Mouse (Mus musculus) cortical plate, adult 2 months (tissue): ENCODE data around the gene Slc22a20.

Source experiments
- CTCF ChIP-seq: fragments of 200-500 bp; IDR thresholded peaks from 2 replicates; pipeline ENCODE4 v1.5.1; 2011; ENCODE audit warnings: mild to moderate bottlenecking, control low read depth, low read length; ENCODE audit not compliant: insufficient read depth; ENCODE audit errors: extremely low read depth
- POLR2A ChIP-seq: fragments of 200-500 bp; IDR thresholded peaks from 2 replicates; pipeline ENCODE4 v1.6.1; 2011; ENCODE audit warnings: mild to moderate bottlenecking, low read length, control low read depth; ENCODE audit not compliant: insufficient read depth; ENCODE audit errors: extremely low read depth

GRCm38 (mm10) chr19:5945027-5945426, 40.9 kb downstream of the Slc22a20 start:
- no peak for TF ChIP-seq POLR2A
- no peak for TF ChIP-seq CTCF
